Mouse (Mus musculus) heart, postnatal 25 days (tissue): ENCODE data around the gene Vwa8. TPM values are rescaled to one million over a fixed set of nuclear protein-coding genes. Genes with fewer than 3 reads are reported as not detected.

ENCODE experiments used
- DNase-seq: peaks from one replicate; pipeline ENCODE4 v3.0.0; 2022; ENCODE audit warnings: low spot score
- intact Hi-C: fragments of 180-260 bp; cut with DNase I; formaldehyde crosslinking; loops from one replicate; pipeline ENCODE4 v1.15.1; 2025
- total RNA-seq, 2 experiments: library from RNA; stranded (reverse); gene quantifications; 2 replicates each; pipeline ENCODE4 v1.2.3; 2021

Vwa8 gene
- total RNA-seq, 2 experiments from 2014 or later, result 140 to 147 TPM

DNA sequence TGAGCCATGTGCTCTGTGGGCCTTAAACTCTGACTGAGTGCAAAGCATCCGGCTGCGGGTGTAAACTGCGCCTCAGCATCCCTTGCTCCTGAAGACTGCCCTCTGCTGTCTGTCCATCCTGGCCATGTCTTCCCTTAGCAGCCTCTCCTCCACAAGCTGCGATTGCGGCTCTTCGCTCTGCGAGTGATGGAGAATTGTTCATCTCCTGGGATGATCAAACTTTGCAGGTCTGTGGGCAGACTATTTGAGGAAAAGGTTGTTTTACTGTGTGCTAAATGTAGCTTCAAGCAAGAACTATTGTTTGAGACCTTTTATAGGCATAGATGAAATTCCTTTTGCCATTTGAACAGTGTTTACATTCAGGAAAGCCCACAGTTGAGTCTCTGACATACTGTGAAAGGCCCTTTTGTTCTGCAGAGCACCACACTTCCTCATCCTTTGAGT is 286.1 kb downstream of the Vwa8 start:
- intact Hi-C loops, result no loop called here

GRCm38 (mm10) chr14:79135441-79135840 is 286.6 kb downstream of the Vwa8 start:
- intact Hi-C loops, result no loop called here
- DNase-seq, result no peak

More for the DNA sequence above, 286.1 kb downstream of the Vwa8 start:
- no peak for DNase-seq

- intact Hi-C loops, result no loop called here
- DNase-seq, result no peak
Measured at GRCm38 (mm10) chr14:79136585-79136984, 287.7 kb downstream of the Vwa8 start.

DNA sequence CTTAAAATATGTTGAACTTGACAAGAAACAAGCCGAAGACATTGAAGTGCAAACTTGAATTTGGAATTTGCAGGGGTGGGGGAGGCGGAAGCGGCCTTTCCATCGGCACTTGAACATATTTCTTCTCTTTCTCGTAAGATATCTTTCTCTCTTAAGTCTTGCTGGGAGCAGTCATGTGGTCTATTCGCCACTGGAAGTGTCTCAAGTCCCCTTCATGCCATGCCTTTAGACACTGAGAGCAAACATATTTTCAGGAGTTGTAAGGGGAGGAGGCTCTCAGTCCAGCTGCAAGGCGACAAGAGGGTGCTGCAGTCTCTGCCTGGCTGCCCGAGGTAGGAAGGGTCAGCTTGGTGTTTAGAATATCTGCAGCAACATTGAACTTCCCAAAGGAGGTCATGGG is 288.2 kb downstream of the Vwa8 start:
- intact Hi-C loops, result no loop called here
- no peak for DNase-seq

GRCm38 (mm10) chr14:79139096-79139651 is 290.3 kb downstream of the Vwa8 start:
- no peak for DNase-seq
- intact Hi-C loops, result no loop called here

- intact Hi-C loops, result no loop called here
- peak; percentile 29 for DNase-seq
Measured at GRCm38 (mm10) chr14:79139918-79140825, 291.3 kb downstream of the Vwa8 start.

GRCm38 (mm10) chr14:79140826-79141219 is 292.0 kb downstream of the Vwa8 start:
- intact Hi-C loops, result no loop called here
- DNase-seq, result peak; percentile 23

DNA sequence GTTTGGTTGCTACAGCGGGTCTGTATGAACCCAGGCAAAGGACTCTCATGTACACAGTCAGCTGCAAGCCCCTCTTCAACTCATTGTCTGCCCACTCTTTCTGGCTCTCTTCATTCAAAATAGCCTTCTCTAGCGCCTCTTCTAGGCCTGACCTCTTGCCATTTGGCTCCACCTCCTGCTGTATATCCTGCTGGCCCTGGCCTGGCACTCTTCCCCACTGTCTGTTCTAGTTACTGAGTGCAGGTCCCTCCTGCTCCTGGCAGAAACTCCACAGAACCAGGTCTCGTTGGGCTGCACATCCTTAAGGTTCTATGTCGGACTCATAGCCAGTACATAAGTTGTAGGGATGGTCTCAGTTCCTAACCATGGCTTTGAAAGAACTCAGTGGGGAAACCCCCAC is 293.5 kb downstream of the Vwa8 start:
- DNase-seq, result no peak
- intact Hi-C loops, result no loop called here

DNA sequence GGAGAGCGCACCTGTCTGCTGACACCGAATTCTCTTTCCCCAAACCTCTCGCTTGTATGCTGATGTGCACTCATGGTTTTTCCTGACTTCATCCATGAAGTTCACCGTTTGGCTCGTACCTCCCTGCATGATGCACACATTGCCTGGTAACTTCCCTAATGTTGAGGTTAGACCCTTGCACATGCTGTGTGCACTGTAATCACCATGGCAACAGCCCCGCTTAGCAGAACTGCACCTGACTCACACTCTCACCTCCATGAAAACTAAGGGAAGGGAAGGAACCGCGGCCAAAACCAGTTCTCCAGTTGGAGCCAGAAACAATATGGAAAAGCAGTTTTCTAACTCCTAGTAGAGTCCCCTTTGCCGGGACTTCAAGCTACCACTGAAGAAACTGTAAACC is 294.8 kb downstream of the Vwa8 start:
- DNase-seq, result no peak
- intact Hi-C loops, result no loop called here

- DNase-seq, result no peak
- intact Hi-C loops, result no loop called here
Measured at GRCm38 (mm10) chr14:79144278-79145224, 295.7 kb downstream of the Vwa8 start.

- no peak for DNase-seq
- intact Hi-C loops, result no loop called here
Measured at GRCm38 (mm10) chr14:79151711-79152110, 302.9 kb downstream of the Vwa8 start.

GRCm38 (mm10) chr14:79153896-79154295 is 305.0 kb downstream of the Vwa8 start:
- intact Hi-C loops, result no loop called here
- DNase-seq, result no peak

GRCm38 (mm10) chr14:79154961-79155360 is 306.1 kb downstream of the Vwa8 start:
- intact Hi-C loops, result loop anchor here (5.0 kb wide), 1 partner anchor 117 kb away; no protein-coding TSS in a partner anchor
- DNase-seq, result no peak

DNA sequence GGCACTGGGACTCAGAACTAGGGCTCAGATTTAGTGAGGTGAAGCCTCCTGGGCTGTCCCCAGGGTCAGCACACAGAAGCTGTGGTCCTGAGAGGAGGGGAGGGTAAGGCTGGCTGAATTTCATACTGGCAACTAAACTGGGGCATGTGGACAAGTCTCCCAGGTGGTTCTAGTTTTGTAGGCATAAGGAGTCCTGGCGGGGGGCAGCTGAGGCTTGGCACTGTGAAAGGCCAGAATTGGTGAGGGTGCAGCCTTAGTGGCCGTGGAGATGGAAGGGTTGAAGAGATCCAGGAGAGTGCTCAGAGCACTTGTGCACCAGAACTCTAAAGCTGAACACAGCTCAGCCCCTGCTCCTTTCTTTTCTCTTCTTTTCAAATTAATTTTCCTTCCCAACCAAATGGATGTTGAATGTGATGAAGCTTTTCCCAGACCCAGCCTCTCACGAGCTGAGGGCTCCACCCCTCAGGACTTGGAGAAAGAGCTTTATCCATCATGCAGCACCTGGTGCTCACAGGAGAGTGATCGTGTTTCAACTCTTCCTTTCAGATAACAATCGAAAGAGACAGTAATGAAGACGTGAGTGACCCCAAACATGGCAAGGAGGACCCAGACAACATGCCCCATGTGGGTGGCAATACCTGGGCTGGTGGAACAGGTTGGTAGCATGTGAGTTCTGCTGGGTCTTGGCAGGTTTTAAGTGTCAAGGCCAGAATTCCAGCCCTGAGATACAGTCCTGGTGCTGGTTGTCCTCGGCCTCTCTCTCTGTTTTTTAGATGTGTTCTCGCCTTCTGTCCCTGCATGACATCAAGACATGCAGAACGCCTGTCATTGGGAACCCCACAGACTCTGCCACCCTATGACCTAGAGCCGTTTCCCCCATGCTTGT is 307.9 kb downstream of the Vwa8 start:
- DNase-seq, result no peak
- intact Hi-C loops, result loop anchor here (1.0 to 5.0 kb wide), 2 partner anchors 24 to 116 kb away; no protein-coding TSS in a partner anchor

DNA sequence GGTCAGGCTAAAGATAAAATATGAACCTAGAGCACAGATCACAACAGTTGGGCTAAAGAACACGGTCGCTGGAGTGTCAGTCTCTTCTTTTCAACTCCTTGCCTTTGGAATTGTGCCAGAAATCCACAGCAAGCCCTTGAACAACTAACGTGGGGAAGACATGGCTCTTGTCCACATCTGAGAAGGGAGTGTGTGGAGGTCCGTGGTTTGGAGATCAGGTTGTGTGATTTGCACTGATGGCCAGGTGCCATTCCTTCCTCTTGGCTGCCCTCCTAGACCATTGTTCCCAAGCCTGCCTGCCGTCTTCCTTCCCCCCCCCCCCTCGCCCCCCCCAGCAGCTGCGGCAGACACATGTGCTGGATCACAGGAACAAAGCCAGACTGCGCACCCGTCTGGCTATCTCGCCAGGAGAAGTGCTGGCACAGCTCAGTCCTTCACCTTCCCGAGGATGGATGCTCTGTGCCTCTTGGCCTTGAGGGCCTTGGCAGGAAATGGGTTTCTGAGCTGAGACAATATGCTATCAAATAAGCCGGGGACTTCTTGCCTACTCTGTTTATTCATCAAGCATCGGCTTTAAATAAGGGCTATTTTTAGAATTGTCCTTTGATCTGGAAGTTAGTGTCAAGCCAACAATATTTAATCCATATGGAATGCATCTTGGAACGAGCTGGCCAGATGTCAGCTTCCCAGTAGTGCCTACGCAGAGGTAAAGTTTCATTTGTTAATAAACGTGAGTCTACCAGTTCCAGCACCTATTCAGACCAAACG is 308.8 kb downstream of the Vwa8 start:
- DNase-seq, result peak; percentile 52
- intact Hi-C loops, result loop anchor here (1.0 to 5.0 kb wide), 2 partner anchors 23 to 115 kb away; no protein-coding TSS in a partner anchor

- no peak for DNase-seq
- intact Hi-C loops, result loop anchor here (5.0 kb wide), 1 partner anchor 114 kb away; no protein-coding TSS in a partner anchor
Measured at GRCm38 (mm10) chr14:79158219-79158521, 309.3 kb downstream of the Vwa8 start.

- DNase-seq, result no peak
- intact Hi-C loops, result loop anchor here (5.0 kb wide), 1 partner anchor 114 kb away; no protein-coding TSS in a partner anchor
Measured at GRCm38 (mm10) chr14:79158673-79159200, 309.9 kb downstream of the Vwa8 start.

GRCm38 (mm10) chr14:79159451-79159850 is 310.6 kb downstream of the Vwa8 start:
- DNase-seq, result no peak
- intact Hi-C loops, result loop anchor here (5.0 kb wide), 1 partner anchor 113 kb away; no protein-coding TSS in a partner anchor
